Mouse (Mus musculus) thymus, postnatal 25 days (tissue): ENCODE results near the gene Zglp1.

Experiments used
- DNase-seq: peaks from one replicate; pipeline ENCODE4 v3.0.0; 2022

Gene Zglp1

DNA sequence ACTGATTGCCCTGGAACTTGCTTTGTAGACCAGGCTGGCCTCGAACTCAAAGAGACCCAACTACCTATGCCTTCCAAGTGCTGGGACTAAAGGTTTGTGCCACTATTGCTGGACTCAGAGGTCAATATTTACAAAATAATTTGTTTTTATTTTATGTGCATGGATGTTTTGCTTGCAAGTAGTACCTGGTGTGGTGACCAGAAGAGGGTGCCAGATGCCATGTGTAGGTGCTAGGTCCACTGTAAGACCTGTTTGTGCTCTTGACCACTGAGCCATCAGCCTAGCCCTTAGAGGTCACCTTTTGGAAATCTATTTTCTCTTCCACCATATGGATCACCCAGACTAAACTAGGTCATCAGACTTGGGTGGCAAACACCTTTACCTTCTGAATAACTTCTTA is 44.2 kb downstream of the Zglp1 start:
- no peak for DNase-seq

- no peak for DNase-seq
These were observed 44.6 kb downstream of the Zglp1 start for GRCm38 (mm10) chr9:21022288-21022687.

GRCm38 (mm10) chr9:21021363-21021762 is 45.5 kb downstream of the Zglp1 start:
- no peak for DNase-seq

DNA sequence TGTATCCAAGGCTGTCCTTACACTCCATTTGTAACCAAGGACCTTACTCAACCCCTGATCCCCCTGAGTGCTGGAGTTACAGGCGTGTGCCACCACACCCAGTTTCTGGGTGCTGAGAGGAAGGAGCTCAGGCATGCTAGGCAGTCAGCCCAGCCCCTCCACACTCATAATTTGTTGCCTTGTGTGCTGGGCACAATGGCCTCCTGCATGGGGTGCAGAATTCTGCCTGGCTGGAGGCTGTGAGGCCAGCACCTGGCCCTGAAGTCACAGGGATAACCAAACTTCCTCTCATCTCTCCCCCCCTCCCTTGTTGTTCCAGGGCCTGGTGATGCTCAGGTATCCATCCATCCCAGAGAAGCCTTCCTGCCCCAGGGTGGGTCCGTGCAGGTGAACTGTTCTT is 48.3 kb downstream of the Zglp1 start:
- DNase-seq = no peak

DNA sequence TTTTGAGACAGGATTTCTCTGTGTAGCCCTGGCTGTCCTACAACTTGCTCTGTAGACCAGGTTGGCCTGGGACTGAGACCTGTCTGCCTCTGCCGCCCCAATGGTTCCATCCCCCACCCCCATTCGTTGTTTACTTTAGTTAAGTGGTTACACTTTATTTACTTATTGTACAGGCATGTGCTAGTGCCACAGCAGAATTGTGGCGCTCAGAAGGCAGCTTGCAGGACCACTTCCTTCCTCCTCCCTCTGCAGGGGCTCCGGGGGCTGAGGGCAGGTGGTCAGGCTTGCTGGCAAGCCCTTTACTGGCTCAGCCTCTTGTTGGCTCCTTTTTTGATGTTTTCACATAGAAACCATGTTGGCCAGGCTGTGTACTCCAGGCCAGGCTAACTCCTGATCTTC is 49.7 kb downstream of the Zglp1 start:
- peak; percentile 50 for DNase-seq

- DNase-seq = peak; percentile 35
These were observed 50.3 kb downstream of the Zglp1 start for GRCm38 (mm10) chr9:21016331-21017176.

- peak; percentile 86 for DNase-seq
These were observed 51.2 kb downstream of the Zglp1 start, which contains the start of gene Icam1 for GRCm38 (mm10) chr9:21015571-21016130. Gene Icam1 (plus strand): TSS chr9:21015985.

DNA sequence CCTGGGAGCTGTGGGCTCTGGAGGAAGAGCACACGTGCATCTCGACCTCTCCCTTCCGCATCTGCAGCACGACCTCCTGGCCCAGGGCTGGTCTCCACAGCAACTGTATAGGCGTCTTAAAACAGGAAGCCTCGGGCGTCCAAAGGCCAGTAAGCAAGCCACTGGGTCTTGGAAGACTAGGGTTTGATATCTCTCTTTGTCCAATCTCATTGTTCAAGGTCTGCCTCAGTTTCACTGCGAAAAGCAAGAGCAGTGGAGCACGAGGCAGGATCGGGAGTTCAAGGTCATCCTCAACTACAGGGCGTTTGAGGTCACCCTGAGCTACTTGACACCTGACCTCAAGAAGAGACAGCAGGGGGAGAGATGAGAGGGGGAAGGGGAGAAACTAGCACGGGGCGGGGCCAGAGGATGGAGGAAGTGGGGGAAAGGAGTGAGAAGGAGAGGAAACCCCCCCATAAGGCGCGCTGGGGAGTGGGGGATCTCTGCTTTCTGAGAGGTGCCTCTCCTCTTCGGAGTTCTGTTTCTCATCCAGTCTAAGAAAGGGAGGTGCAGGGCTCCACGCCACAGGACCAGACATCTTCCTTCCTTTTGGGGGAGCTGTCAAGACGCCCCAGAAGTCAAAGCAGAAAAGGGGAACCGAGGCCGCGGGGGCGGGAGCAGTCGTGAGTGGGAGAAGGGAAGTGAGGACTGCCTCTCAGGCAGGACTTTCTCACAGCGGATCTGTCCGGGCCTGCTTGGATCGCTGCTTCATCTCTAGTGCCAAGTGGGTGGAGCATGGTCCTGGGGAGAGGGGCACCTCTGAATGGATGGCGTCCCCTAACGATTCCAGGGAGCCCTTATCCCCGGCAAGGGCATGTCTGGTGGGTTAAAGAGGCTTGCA is 52.0 kb downstream of the Zglp1 start:
- peak; percentile 72 for DNase-seq
